Mouse (Mus musculus): ENCODE results near the gene Krt16. TPM values are rescaled to one million over a fixed set of nuclear protein-coding genes. Genes with fewer than 3 reads are reported as not detected.
"Not testable (repeated sequence)": the region's sequence is repeated elsewhere in the genome, so short reads cannot be mapped to it uniquely, and the experiment has no call there.

Gene Krt16
- total RNA-seq, 2 experiments from 2014 or later, result not detected

GRCm38 (mm10) chr11:100259079-100259478, 10.4 kb upstream of the Krt16 start:
- intact Hi-C loops (cut with DNase I), result no loop called here
- DNase-seq, result no peak

- no peak for DNase-seq
- intact Hi-C loops (cut with DNase I), result no loop called here
Observed at GRCm38 (mm10) chr11:100257967-100258366, 9.3 kb upstream of the Krt16 start.

GRCm38 (mm10) chr11:100255514-100255913, 6.8 kb upstream of the Krt16 start:
- DNase-seq, result no peak
- intact Hi-C loops (cut with DNase I), result no loop called here

GRCm38 (mm10) chr11:100254360-100255090, 5.8 kb upstream of the Krt16 start:
- intact Hi-C loops (cut with DNase I), result no loop called here
- DNase-seq, result no peak

- intact Hi-C loops (cut with DNase I); DNase-seq: not testable (repeated sequence)
Observed at GRCm38 (mm10) chr11:100246471-100246870, 2.2 kb downstream of the Krt16 start.

- DNase-seq; intact Hi-C loops (cut with DNase I): not testable (repeated sequence)
Observed at GRCm38 (mm10) chr11:100240272-100240671, 8.4 kb downstream of the Krt16 start.

GRCm38 (mm10) chr11:100221741-100222140, 27.0 kb downstream of the Krt16 start:
- intact Hi-C loops (cut with DNase I), result no loop called here
- no peak for DNase-seq

- intact Hi-C loops (cut with DNase I), result no loop called here
- DNase-seq, result no peak
Observed at GRCm38 (mm10) chr11:100219304-100219703, 29.4 kb downstream of the Krt16 start.

- intact Hi-C loops (cut with DNase I), result no loop called here
- DNase-seq, result no peak
Observed at GRCm38 (mm10) chr11:100208542-100208941, 40.2 kb downstream of the Krt16 start.

- intact Hi-C loops (cut with DNase I), result no loop called here
- DNase-seq, result no peak
Observed at GRCm38 (mm10) chr11:100207498-100207897, 41.2 kb downstream of the Krt16 start, which contains the start of gene Krt14. Gene Krt14, minus strand, starts transcription at chr11:100207548.

- peak; percentile 58 to 65 for DNase-seq
- intact Hi-C loops (cut with DNase I), result no loop called here
Observed at GRCm38 (mm10) chr11:100203448-100203847, 45.3 kb downstream of the Krt16 start.

- intact Hi-C loops (cut with DNase I), result no loop called here
- no peak for DNase-seq
Observed at GRCm38 (mm10) chr11:100202906-100203305, 45.8 kb downstream of the Krt16 start.

- peak; percentile 13 to 38 for DNase-seq
- intact Hi-C loops (cut with DNase I), result no loop called here
Observed at GRCm38 (mm10) chr11:100200104-100200820, 48.4 kb downstream of the Krt16 start.

GRCm38 (mm10) chr11:100198666-100199065, 50.0 kb downstream of the Krt16 start:
- no peak for DNase-seq
- intact Hi-C loops (cut with DNase I), result no loop called here

Other genes starting within 250 kb of the Krt16 start
- not detected for gene Krt33a, start 232.7 kb downstream of the Krt16 start, total RNA-seq (2021)
- not detected for gene Krt33b, start 219.0 kb downstream of the Krt16 start, total RNA-seq (2021)
- gene Krt34, start 207.3 kb downstream of the Krt16 start, total RNA-seq (2021), result not detected
- gene Krt31, start 198.4 kb downstream of the Krt16 start, total RNA-seq (2021), result not detected
- not detected for gene Krt32, start 160.7 kb downstream of the Krt16 start, total RNA-seq (2021)
- not detected for gene Krt35, start 152.7 kb downstream of the Krt16 start, total RNA-seq (2021)
- not detected for gene Krt36, start 143.3 kb downstream of the Krt16 start, total RNA-seq (2021)
- gene Krt13, start 127.3 kb downstream of the Krt16 start, total RNA-seq (2021), result not detected
- under 1 TPM in 1 of 2 experiments, not detected in 1; 0.29 TPM for gene Krt15, start 113.0 kb downstream of the Krt16 start, total RNA-seq (2021)
- gene Krt19, start 100.2 kb downstream of the Krt16 start, total RNA-seq (2021), result 10 to 100 TPM; 10.3 to 16.7 TPM
- not detected for gene Krt9, start 55.7 kb downstream of the Krt16 start, total RNA-seq (2021)
- gene Krt14, start 41.4 kb downstream of the Krt16 start, total RNA-seq (2021), result 1 to 10 TPM; 1.8 to 2.7 TPM
- gene Krt17, start 12.1 kb upstream of the Krt16 start, total RNA-seq (2021), result not detected
- not detected for gene Krt42, start 21.0 kb upstream of the Krt16 start, total RNA-seq (2021)
- 1,000 to 10,000 TPM; 1,270 to 1,308 TPM for gene Eif1, start 71.0 kb upstream of the Krt16 start, total RNA-seq (2021)
- not detected for gene Gast, start 85.5 kb upstream of the Krt16 start, total RNA-seq (2021)
- gene Hap1, start 107.2 kb upstream of the Krt16 start, total RNA-seq (2021), result 1 to 10 TPM; 1.4 TPM
- gene Jup, start 148.9 kb upstream of the Krt16 start, total RNA-seq (2021), result 100 to 1,000 TPM; 252 to 286 TPM
- gene P3h4, start 165.9 kb upstream of the Krt16 start, total RNA-seq (2021), result 10 to 100 TPM; 24.4 to 27.3 TPM
- 10 to 100 TPM; 58.6 to 59.7 TPM for gene Fkbp10, start 166.8 kb upstream of the Krt16 start, total RNA-seq (2021)
- gene Nt5c3b, start 192.9 kb upstream of the Krt16 start, total RNA-seq (2021), result 10 to 100 TPM; 36.9 to 46.3 TPM
- under 1 TPM; 0.57 to 0.97 TPM for gene Klhl10, start 193.0 kb upstream of the Krt16 start, total RNA-seq (2021)
- 10 to 100 TPM; 12.9 to 13.9 TPM for gene Klhl11, start 223.8 kb upstream of the Krt16 start, total RNA-seq (2021)

All from heart, postnatal 10 days (tissue).